Mouse (Mus musculus) adrenal gland, postnatal 25 days (tissue): Measurements from ENCODE around the gene Mpzl2. TPM values are rescaled to one million over a fixed set of nuclear protein-coding genes. Genes with fewer than 3 reads are reported as not detected.
A peak's percentile ranks its signal among the peaks of the same experiment; 100 is the strongest.

ENCODE experiments used
- DNase-seq: peaks from one replicate; pipeline ENCODE4 v3.0.0; 2021; ENCODE audit warnings: mixed read lengths
- total RNA-seq: library from RNA; stranded (reverse); gene quantifications from 2 replicates; pipeline ENCODE4 v1.2.3, GENCODE M21; 2021

Mpzl2 gene
- total RNA-seq, 1 experiment from 2014 or later, result 5.7 TPM

GRCm38 (mm10) chr9:45085741-45086690 lies 46.4 kb downstream of the Mpzl2 start:
- no peak for DNase-seq

GRCm38 (mm10) chr9:45088040-45088439 lies 48.4 kb downstream of the Mpzl2 start:
- DNase-seq, result no peak

GRCm38 (mm10) chr9:45090811-45091210 lies 51.2 kb downstream of the Mpzl2 start:
- no peak for DNase-seq

DNA sequence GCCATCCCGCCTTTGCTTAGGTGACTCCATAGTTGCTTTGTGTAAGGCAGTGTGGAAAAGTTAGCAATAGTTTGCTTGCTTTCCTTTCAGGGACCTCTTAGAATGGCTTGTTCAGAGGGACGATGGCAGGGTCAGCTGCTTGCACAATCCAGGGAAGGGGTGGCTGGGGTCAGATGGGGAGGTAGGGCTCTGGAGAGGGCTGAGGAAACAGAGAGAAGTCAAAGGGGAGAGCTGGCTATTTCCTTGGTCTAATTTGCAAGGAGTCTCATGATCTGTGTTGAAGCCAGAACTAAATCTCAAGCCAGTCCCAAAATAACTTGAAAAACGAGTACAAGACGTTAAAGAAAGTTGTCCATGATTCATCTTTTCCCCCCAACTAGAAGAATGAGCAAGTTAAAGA lies 53.0 kb downstream of the Mpzl2 start:
- DNase-seq, result no peak

DNA sequence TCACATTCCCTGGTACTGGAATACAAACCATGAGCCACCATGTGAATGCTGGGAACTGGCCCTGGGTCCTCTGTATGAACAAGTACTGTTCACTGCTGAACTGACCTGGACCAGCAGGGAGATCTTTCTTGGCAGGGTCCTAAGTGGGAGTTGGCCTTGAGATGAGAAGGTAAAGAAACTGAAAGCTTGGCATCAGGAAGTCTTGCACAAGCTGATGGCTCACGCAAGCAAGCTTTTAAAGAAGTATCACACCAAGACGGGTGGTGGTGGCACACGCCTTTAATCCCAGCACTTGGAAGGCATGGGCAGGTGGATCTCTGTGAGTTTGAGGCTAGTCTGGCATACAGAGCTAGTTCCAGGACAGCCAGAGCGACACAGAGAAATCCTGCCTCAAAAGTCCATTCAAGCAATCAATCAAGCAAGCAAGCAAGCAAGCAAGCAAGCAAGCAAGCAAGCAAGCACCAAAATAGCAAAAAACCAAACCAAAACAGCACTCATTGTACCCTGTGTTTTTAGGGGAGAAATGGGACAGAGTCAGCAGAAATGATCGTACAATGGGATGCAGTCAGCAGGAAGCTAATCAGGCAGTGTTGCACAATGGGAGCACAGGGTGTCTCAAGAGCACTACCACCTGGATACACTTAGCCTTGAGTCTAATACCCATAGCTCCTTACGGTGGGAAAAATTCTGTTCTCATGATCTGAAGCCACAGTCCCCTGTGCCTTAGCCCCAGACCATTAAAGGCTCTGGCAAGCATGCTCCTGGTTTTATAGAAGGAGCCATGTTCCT lies 55.7 kb downstream of the Mpzl2 start:
- no peak for DNase-seq

GRCm38 (mm10) chr9:45097877-45098276 lies 58.3 kb downstream of the Mpzl2 start:
- no peak for DNase-seq

DNA sequence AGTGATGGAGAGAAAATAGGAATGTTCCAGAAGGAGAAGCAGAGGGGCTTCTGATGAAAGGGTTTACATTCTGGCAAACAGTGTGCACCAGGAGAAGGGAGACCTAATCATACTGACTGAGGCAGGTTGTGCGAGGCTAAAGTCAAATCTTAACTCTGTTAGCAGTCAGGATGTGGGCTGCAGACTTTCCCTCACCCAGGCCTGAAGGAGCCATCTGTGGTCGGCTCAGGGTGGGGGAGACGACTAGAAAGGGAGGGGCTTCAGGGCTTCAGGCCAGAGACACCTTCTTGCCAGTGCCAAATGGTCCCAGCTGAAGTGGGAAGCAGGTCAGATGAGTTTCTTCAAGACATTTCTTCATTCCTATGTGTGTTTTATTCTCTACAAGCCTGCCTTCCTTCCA lies 58.8 kb downstream of the Mpzl2 start:
- DNase-seq, result no peak

DNA sequence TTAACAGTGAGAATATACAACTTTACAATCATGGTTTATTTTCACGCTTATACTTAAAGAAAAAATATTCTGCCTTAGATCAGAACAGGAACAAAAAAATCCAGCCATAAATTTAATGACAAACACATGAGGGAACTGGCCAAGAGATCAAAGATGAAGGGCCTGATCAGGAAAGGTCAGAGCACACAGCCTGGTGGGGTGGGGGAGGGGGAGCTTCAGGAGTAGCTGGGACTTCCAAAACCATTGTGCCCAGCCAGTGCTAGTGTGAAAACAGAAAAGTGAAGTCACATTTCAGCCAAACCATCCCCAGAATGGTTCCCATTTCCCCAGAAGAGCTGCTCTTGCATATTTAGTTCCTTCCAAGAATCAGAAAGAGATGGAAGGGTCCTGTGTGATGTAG lies 62.9 kb downstream of the Mpzl2 start:
- peak; percentile 33 for DNase-seq

DNA sequence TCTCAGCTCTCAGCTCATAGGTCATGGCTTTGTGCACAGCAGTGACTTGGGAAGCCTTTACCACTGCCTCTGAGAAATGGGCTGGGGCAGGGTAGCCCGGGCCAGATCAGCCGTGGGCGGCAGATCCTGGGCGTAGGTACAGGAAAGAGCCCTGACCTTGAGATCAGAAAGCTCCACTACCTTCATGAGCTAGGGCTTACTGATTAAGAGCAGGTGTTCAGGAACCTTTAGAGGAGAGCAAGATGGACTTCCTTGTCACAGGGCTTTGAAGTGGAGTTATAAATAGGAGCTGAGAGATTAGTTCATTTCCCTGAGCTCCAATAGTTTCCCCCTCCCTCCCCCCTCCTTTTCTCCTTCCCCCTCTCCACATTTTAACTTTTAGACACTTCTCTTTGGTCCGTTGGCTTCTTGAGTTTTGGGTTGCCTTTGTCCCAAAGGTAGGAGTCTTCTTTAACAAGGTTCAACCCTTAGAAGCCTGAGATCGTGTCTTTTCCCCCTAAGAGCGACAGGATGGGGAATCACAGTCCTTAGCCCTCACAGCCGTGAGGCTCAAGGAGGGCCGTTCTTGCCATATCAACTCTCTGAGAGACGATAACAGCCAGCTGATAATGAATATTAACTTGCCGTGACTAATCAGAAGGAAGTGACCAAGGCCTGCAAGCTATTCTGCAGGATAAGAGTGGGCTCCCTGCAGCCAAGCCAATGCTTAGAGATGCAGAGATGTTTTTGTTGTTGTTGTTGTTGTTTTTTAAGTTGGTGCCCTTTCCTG lies 63.8 kb downstream of the Mpzl2 start:
- no peak for DNase-seq

Other genes with a start within 250 kb of the Mpzl2 start
- gene Tmem25, start 240.5 kb upstream of the Mpzl2 start, total RNA-seq, result 6.1 and 8.6 TPM in 2 replicates
- 3.4 and 10.5 TPM in 2 replicates for gene Ttc36, start 236.7 kb upstream of the Mpzl2 start, total RNA-seq
- 31.5 and 47.5 TPM in 2 replicates for gene Kmt2a, start 158.5 kb upstream of the Mpzl2 start, total RNA-seq
- gene Atp5l, start 119.1 kb upstream of the Mpzl2 start, total RNA-seq, result 383 and 529 TPM in 2 replicates
- 71.9 and 105 TPM in 2 replicates for gene Ube4a, start 74.2 kb upstream of the Mpzl2 start, total RNA-seq
- gene Cd3g, start 59.4 kb upstream of the Mpzl2 start, total RNA-seq, result 0.52 TPM in 1 of 2 replicates, not detected in the other
- gene Cd3d, start 58.0 kb upstream of the Mpzl2 start, total RNA-seq, result not detected in 2 replicates
- gene Cd3e, start 30.2 kb upstream of the Mpzl2 start, total RNA-seq, result 0.46 TPM in 1 of 2 replicates, not detected in the other
- gene Mpzl3, start 15.4 kb downstream of the Mpzl2 start, total RNA-seq, result 6.0 and 6.8 TPM in 2 replicates
- 1.1 and 2.6 TPM in 2 replicates for gene Jaml, start 39.4 kb downstream of the Mpzl2 start, total RNA-seq
- gene Scn2b, start 78.0 kb downstream of the Mpzl2 start, total RNA-seq, result 9.4 and 11.0 TPM in 2 replicates
- 0.24 and 0.49 TPM in 2 replicates for gene Scn4b, start 98.6 kb downstream of the Mpzl2 start, total RNA-seq
- gene BC049352, start 142.2 kb downstream of the Mpzl2 start, total RNA-seq, result not detected in 2 replicates
- gene Tmprss4, start 164.3 kb downstream of the Mpzl2 start, total RNA-seq, result not detected in 2 replicates
- gene Il10ra, start 229.3 kb downstream of the Mpzl2 start, total RNA-seq, result 1.6 and 1.9 TPM in 2 replicates